Mouse (Mus musculus) myocyte (in vitro differentiated cells): ENCODE results near the gene Slc7a5. TPM values are rescaled to one million over a fixed set of nuclear protein-coding genes. Genes with fewer than 3 reads are reported as not detected.

Experiments
- H3K27me3 ChIP-seq: one replicate; pipeline ENCODE4 v1.6.1; 2011; ENCODE audit not compliant: control insufficient read depth, insufficient read depth, insufficient read length
- H3K36me3 ChIP-seq: one replicate; pipeline ENCODE4 v1.6.1; 2011; ENCODE audit not compliant: control insufficient read depth, insufficient read depth
- H3K4me2 ChIP-seq: one replicate; pipeline ENCODE4 v1.6.1; 2011; ENCODE audit warnings: low read depth, control low read depth
- H3K4me3 ChIP-seq: one replicate; pipeline ENCODE4 v1.5.1; 2011; ENCODE audit warnings: mild to moderate bottlenecking, control low read depth, moderate library complexity
- H3K79me2 ChIP-seq: one replicate; pipeline ENCODE4 v1.6.1; 2011; ENCODE audit not compliant: control insufficient read depth, insufficient read depth
- H3ac ChIP-seq: one replicate; pipeline ENCODE4 v1.6.1; 2011; ENCODE audit not compliant: control insufficient read depth, insufficient read length
- CEBPB ChIP-seq: IDR thresholded peaks from 2 replicates; pipeline ENCODE4 v1.6.1; 2011; ENCODE audit warnings: mild to moderate bottlenecking, moderate library complexity; ENCODE audit not compliant: poor library complexity, insufficient read depth, severe bottlenecking
- E2F4 ChIP-seq: IDR thresholded peaks from one replicate; pipeline ENCODE4 v1.6.1; 2011; ENCODE audit warnings: mild to moderate bottlenecking, control low read depth, moderate library complexity; ENCODE audit not compliant: insufficient read depth
- MAX ChIP-seq: IDR thresholded peaks from one replicate; pipeline ENCODE4 v1.6.1; 2011; ENCODE audit warnings: low read depth, mild to moderate bottlenecking, control low read depth
- MYOD1 ChIP-seq, 3 experiments: IDR thresholded peaks; one replicate each; pipeline ENCODE4 v1.6.1; 2011; ENCODE audit warnings: control low read depth in 2 of 3, low read depth in 2 of 3, mild to moderate bottlenecking in 2 of 3, moderate library complexity in 1 of 3; ENCODE audit not compliant: insufficient read length in 2 of 3, control insufficient read depth in 1 of 3
- MYOG ChIP-seq, 3 experiments: IDR thresholded peaks; one replicate each; pipeline ENCODE4 v1.6.1; 2011; ENCODE audit warnings: control low read depth in 2 of 3, low read depth in 2 of 3, mild to moderate bottlenecking in 2 of 3; ENCODE audit not compliant: insufficient read length in 2 of 3, control insufficient read depth in 1 of 3, insufficient read depth in 1 of 3
- POLR2A ChIP-seq: IDR thresholded peaks from one replicate; pipeline ENCODE4 v1.6.1; 2011; ENCODE audit warnings: low read depth, mild to moderate bottlenecking, control low read depth, moderate library complexity; ENCODE audit not compliant: insufficient read length
- POLR2AphosphoS2 ChIP-seq: IDR thresholded peaks from one replicate; pipeline ENCODE4 v1.6.1; 2011; ENCODE audit warnings: low read depth, control low read depth; ENCODE audit not compliant: insufficient read length
- REST ChIP-seq: IDR thresholded peaks from one replicate; pipeline ENCODE4 v1.6.1; 2011; ENCODE audit warnings: mild to moderate bottlenecking, control low read depth, moderate library complexity; ENCODE audit not compliant: insufficient read depth, insufficient read length
- SRF ChIP-seq: IDR thresholded peaks from one replicate; pipeline ENCODE4 v1.6.1; 2011; ENCODE audit warnings: low read depth; ENCODE audit not compliant: control insufficient read depth, insufficient read length
- TCF12 ChIP-seq: IDR thresholded peaks from one replicate; pipeline ENCODE4 v1.6.1; 2011; ENCODE audit warnings: mild to moderate bottlenecking, control low read depth; ENCODE audit not compliant: poor library complexity, insufficient read depth, severe bottlenecking
- TCF3 ChIP-seq: IDR thresholded peaks from one replicate; pipeline ENCODE4 v1.6.1; 2011; ENCODE audit warnings: low read depth, control low read depth; ENCODE audit not compliant: insufficient read length
- USF1 ChIP-seq: IDR thresholded peaks from one replicate; pipeline ENCODE4 v1.6.1; 2011; ENCODE audit warnings: low read depth, mild to moderate bottlenecking, control low read depth, moderate library complexity
- polyA plus RNA-seq: library from polyadenylated mRNA; unstranded; fragments of >200 nt; fragmentation: generic; extraction: Trizol; gene quantifications from one replicate; pipeline ENCODE4 v1.2.1, GENCODE M21; 2012; ENCODE audit warnings: missing spikeins

Slc7a5 gene
- polyA plus RNA-seq, 1 experiment: 612 TPM

- TF ChIP-seq MYOG (IDR thresholded peaks at IDR 0.05; ENCODE audit: control insufficient read depth in 1 of 3, insufficient read depth in 1 of 3, insufficient read length in 2 of 3, low read depth in 2 of 3): no peak
- no peak for TF ChIP-seq POLR2A
- TF ChIP-seq TCF3: no peak
- TF ChIP-seq REST: no peak
- no peak for TF ChIP-seq SRF
- TF ChIP-seq E2F4: no peak
- TF ChIP-seq CEBPB: no peak
- no peak for TF ChIP-seq USF1
- Histone ChIP-seq H3K4me3 (peak overlapping the region; percentile 18), H3K36me3 (no peaks in the 10 kb centered on the region), H3ac (no peak overlapping the region), H3K4me2 (peak overlapping the region; percentile 78), H3K79me2 (peaks cover 26% of the 10 kb centered on the region), H3K27me3 (no peaks in the 10 kb centered on the region)
Observed at GRCm38 (mm10) chr8:121948321-121949145, 41.0 kb upstream of the Slc7a5 start.

DNA sequence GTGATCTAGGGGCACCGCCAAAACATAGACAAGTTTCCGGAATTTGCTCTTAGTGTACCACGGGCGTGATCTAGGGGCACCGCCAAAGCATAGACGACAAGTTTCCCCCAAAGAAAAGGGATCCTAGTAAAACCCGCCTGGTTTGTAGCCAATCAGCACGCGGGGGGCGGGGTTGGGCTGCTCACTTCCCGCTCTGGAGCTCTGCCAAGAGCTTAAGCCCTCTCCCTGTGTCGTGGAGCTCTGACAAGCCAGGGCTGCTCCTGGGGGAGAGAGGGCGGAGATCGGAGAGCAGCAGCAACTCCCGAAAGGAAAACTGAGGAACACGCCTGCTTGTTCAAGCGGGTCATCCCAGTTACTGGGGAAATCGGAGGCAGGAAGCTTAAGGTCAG lies 40.3 kb upstream of the Slc7a5 start:
- Histone ChIP-seq H3K27me3 (no peaks in the 10 kb centered on the region), H3K4me2 (peak overlapping the region; percentile 78), H3ac (no peak overlapping the region), H3K4me3 (peak overlapping the region; percentile 18), H3K79me2 (peaks cover 19% of the 10 kb centered on the region), H3K36me3 (no peaks in the 10 kb centered on the region)
- TF ChIP-seq POLR2A (peak; percentile 56), MYOD1 (IDR thresholded peaks at IDR 0.05; ENCODE audit: control insufficient read depth in 1 of 3, insufficient read length in 2 of 3, low read depth in 2 of 3) (no peak)

DNA sequence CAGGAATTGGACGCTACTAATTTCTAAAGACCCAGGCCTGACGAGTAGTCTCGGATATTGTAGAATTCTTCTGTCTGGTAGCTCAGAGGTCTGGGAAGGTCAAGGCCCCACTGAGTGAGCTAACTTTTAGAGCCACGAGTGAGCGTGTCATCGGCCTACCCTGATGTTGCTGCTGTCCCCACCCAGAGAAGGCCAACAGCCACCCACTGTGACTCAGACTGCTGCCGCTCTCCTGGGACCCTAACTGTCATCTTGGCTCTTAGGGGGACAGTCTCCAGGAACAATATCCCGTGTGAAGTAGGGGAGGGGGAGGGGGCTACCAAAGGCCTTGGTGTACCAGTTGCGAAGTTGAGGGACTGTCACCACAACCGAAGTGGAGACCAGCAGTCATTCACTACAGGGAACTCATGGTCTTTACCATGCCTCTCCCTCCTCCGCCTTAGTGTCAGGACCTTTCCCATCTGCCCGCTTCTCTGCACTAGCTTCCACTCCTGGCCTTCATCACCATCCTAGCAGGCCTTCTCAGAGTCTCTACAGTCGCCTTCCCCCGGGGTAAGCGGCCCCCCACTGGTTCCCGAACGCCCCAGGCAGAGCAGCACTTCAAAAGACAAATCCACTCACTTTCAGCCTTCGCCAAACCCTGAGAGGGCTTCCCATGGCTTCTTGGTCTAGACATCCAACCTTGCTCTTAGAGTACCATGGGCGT lies 39.7 kb upstream of the Slc7a5 start:
- peak overlapping the region; percentile 78 for H3K4me2 ChIP-seq
- no peaks in the 10 kb centered on the region for H3K27me3 ChIP-seq
- H3K79me2 ChIP-seq: peaks cover 13% of the 10 kb centered on the region
- peak overlapping the region; percentile 18 for H3K4me3 ChIP-seq
- TF ChIP-seq TCF12 (no peak), POLR2A (no peak), POLR2AphosphoS2 (no peak), SRF (no peak)
- H3ac ChIP-seq: no peak overlapping the region
- H3K36me3 ChIP-seq: no peaks in the 10 kb centered on the region

- Histone ChIP-seq H3K4me2 (no peak overlapping the region), H3ac (no peak overlapping the region), H3K79me2 (peaks cover 5% of the 10 kb centered on the region), H3K27me3 (no peaks in the 10 kb centered on the region), H3K36me3 (no peaks in the 10 kb centered on the region), H3K4me3 (no peak overlapping the region)
- no peak for TF ChIP-seq TCF3
- TF ChIP-seq SRF: no peak
- no peak for TF ChIP-seq REST
- TF ChIP-seq MAX: no peak
- TF ChIP-seq POLR2A: no peak
- TF ChIP-seq POLR2AphosphoS2: no peak
- no peak for TF ChIP-seq MYOD1 (IDR thresholded peaks at IDR 0.05; ENCODE audit: control insufficient read depth in 1 of 3, insufficient read length in 2 of 3, low read depth in 2 of 3)
- TF ChIP-seq TCF12: no peak
- TF ChIP-seq CEBPB: no peak
- TF ChIP-seq USF1: no peak
- no peak for TF ChIP-seq MYOG (IDR thresholded peaks at IDR 0.05; ENCODE audit: control insufficient read depth in 1 of 3, insufficient read depth in 1 of 3, insufficient read length in 2 of 3, low read depth in 2 of 3)
- no peak for TF ChIP-seq E2F4
Observed at GRCm38 (mm10) chr8:121946351-121946750, 38.9 kb upstream of the Slc7a5 start.

GRCm38 (mm10) chr8:121944831-121945230 lies 37.3 kb upstream of the Slc7a5 start, which contains the start of gene Car5a:
Gene Car5a (minus strand): TSS chr8:121944904.
- H3ac ChIP-seq: no peak within 1 kb of the TSS
- no peak within 1 kb of the TSS for H3K4me2 ChIP-seq
- no peaks in the 10 kb centered on the region for H3K36me3 ChIP-seq
- no peak within 1 kb of the TSS for H3K4me3 ChIP-seq
- TF ChIP-seq MYOG (IDR thresholded peaks at IDR 0.05; ENCODE audit: control insufficient read depth in 1 of 3, insufficient read depth in 1 of 3, insufficient read length in 2 of 3, low read depth in 2 of 3): no peak
- TF ChIP-seq POLR2AphosphoS2: no peak
- no peak for TF ChIP-seq TCF12
- TF ChIP-seq SRF: no peak
- TF ChIP-seq E2F4: no peak
- no peak for TF ChIP-seq MYOD1 (IDR thresholded peaks at IDR 0.05; ENCODE audit: control insufficient read depth in 1 of 3, insufficient read length in 2 of 3, low read depth in 2 of 3)
- TF ChIP-seq POLR2A: no peak
- TF ChIP-seq REST: no peak
- TF ChIP-seq USF1: no peak
- TF ChIP-seq CEBPB: no peak
- TF ChIP-seq TCF3: no peak
- TF ChIP-seq MAX: no peak
- no peaks in the 10 kb centered on the region for H3K27me3 ChIP-seq
- no peaks in the 10 kb centered on the region for H3K79me2 ChIP-seq
